Mouse (Mus musculus) hindbrain, postnatal 0 days (tissue): ENCODE results near the gene Npas3. TPM values are rescaled to one million over a fixed set of nuclear protein-coding genes. Genes with fewer than 3 reads are reported as not detected.

Experiments used
- ATAC-seq: fragments of 200-750 bp; cut with Nextera tagmentation; 2 replicates; pipeline ENCODE4 v1.8.0; 2017; ENCODE audit warnings: mild to moderate bottlenecking, moderate TSS enrichment, moderate library complexity
- DNase-seq: peaks from one replicate; pipeline ENCODE4 v3.0.0-alpha.2; 2015; ENCODE audit warnings: low spot score
- H3K27ac ChIP-seq: fragments of 300-500 bp; sonication (generic); 2 replicates; pipeline ENCODE4 v1.5.1; 2014; ENCODE audit warnings: mild to moderate bottlenecking
- H3K27me3 ChIP-seq: fragments of 300-500 bp; sonication (generic); 2 replicates; pipeline ENCODE4 v1.6.1; 2014; ENCODE audit warnings: low read length, mixed read lengths; ENCODE audit not compliant: insufficient read depth
- H3K36me3 ChIP-seq: fragments of 300-500 bp; sonication (generic); 2 replicates; pipeline ENCODE4 v1.6.1; 2014; ENCODE audit warnings: low read length, mixed read lengths; ENCODE audit not compliant: insufficient read depth
- H3K4me1 ChIP-seq: fragments of 300-500 bp; sonication (generic); 2 replicates; pipeline ENCODE4 v1.6.1; 2014; ENCODE audit warnings: antibody characterized with exemption, low read length, mixed read lengths; ENCODE audit not compliant: insufficient read depth
- H3K4me2 ChIP-seq: fragments of 300-500 bp; sonication (generic); 2 replicates; pipeline ENCODE4 v1.6.1; 2014; ENCODE audit warnings: low read depth, mild to moderate bottlenecking, low read length, moderate library complexity, mixed read lengths
- H3K4me3 ChIP-seq: fragments of 300-500 bp; sonication (generic); 2 replicates; pipeline ENCODE4 v1.5.1; 2014; ENCODE audit warnings: low read length
- H3K9ac ChIP-seq: fragments of 300-500 bp; sonication (generic); replicated peaks from 2 replicates; pipeline ENCODE4 v1.6.1; 2014; ENCODE audit warnings: mild to moderate bottlenecking, low read length, moderate library complexity, mixed read lengths
- H3K9me3 ChIP-seq: fragments of 300-500 bp; sonication (generic); 2 replicates; pipeline ENCODE4 v1.6.1; 2016; ENCODE audit warnings: low read length, mixed read lengths
- CTCF ChIP-seq: IDR thresholded peaks from 2 replicates; pipeline ENCODE4 v1.5.1; 2016; ENCODE audit warnings: antibody characterized with exemption, control low read depth, low read depth
- WGBS: fragments of 180-500 bp; shearing (Covaris S2); extraction: QIAGEN DNeasy Blood & Tissue Kit; methylation state at CpG from one replicate; pipeline ENCODE4 v1.1.7; 2014; 5-methylcytosine and 5-hydroxymethylcytosine counted together
- polyA plus RNA-seq: library from polyadenylated mRNA; unstranded; fragments of >200 nt; fragmentation: Nextera tagmentation; extraction: Ambion mirVana; gene quantifications from 2 replicates; pipeline ENCODE4 v1.2.1, GENCODE M21; 2015
- total RNA-seq: library from RNA; depleted of rRNA; stranded (reverse); fragments of >200 nt; gene quantifications from 2 replicates; pipeline ENCODE4 v1.2.3, GENCODE M21; 2014

Gene Npas3
- total and polyA plus RNA-seq, 2 experiments from 2014 or later = 28.0 to 53.8 TPM

DNA sequence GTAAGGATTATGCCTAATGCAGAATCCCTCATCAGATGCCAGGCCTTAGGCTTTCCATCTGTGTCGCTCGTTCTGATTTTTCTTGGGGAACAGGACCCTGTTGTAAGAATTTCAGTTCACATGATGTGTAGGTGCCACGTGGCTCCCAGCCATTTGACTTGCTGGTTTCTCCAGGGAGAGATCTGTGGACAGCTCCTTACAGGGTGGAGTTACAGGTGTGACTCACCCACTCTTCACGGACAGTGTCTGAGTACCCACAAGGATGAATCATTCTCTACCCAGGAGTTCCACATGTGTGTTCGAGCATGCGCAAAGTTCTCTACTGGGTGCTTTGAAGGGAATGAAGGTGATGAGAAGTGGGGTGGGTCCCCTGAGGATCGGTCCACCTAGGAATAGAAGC lies 722.2 kb downstream of the Npas3 start:
- H3K4me1 ChIP-seq = no peaks in the 10 kb centered on the region
- WGBS = 94% methylated on average over 7 of the region's 7 CpGs
- H3K9me3 ChIP-seq = no peaks in the 10 kb centered on the region
- no peak overlapping the region for H3K27ac ChIP-seq
- H3K4me2 ChIP-seq = no peak overlapping the region
- no peak for DNase-seq
- no peaks in the 10 kb centered on the region for H3K27me3 ChIP-seq
- no peak overlapping the region for H3K4me3 ChIP-seq
- no peak for ATAC-seq
- no peak overlapping the region for H3K9ac ChIP-seq
- no peaks in the 10 kb centered on the region for H3K36me3 ChIP-seq
- TF ChIP-seq CTCF = no peak

- H3K9me3 ChIP-seq = no peaks in the 10 kb centered on the region
- no peaks in the 10 kb centered on the region for H3K4me1 ChIP-seq
- no peak for TF ChIP-seq CTCF
- ATAC-seq = no peak
- WGBS = 63% methylated on average over 6 of the region's 6 CpGs
- H3K9ac ChIP-seq = no peak overlapping the region
- no peak overlapping the region for H3K4me2 ChIP-seq
- no peak for DNase-seq
- no peaks in the 10 kb centered on the region for H3K27me3 ChIP-seq
- H3K27ac ChIP-seq = no peak overlapping the region
- H3K4me3 ChIP-seq = no peak overlapping the region
- no peaks in the 10 kb centered on the region for H3K36me3 ChIP-seq
Measured at GRCm38 (mm10) chr12:53973414-53973813, 724.9 kb downstream of the Npas3 start.

DNA sequence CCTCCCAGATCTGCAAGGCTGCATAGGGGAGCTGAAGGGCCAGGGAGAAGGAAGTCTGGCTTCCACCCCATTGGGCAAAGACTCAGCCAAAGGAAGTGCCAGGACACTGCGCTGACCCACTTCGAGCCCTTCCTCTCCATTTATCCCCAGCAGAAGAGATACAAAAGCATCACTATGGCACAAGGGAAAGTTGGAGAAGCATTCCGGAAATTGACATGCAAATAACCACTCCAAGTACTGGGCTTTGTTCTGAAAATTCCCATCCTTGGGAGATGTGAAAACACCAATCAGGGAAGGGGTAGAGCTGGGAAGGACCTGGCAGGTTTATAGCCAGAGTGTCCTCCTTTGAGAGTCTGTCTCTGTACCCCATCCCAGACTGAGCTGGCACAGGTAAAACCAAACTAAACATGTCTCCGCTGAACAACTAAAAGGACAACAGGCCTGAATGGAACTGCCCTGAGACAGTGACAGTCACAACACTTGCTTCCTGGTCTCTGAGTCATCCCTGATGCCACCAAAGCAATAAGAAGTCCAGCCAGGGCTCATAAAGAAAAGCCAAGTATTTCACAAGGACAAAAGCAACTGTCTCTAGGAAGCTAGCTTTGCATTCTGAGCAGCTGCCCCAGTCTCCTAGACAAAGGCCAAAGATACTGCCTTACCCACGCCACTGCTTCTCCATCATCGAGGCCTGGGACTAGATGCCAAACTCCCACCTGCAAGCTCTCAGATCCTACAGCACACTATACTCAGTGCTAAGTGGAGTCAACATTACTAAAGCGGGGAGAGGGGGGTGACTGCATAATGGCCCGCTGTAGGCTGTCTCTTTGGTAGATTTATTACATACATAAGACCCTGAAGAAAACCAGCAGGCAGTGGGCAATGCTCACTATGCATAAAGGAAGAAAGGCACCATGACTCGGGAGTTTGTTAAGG lies 733.4 kb downstream of the Npas3 start:
- DNase-seq (peak; percentile 77), ATAC-seq (peak; percentile 94)
- 49% methylated on average over 9 of the region's 9 CpGs for WGBS

GRCm38 (mm10) chr12:53983946-53984345 lies 735.5 kb downstream of the Npas3 start:
- 73% methylated on average over 7 of the region's 7 CpGs for WGBS
- no peak overlapping the region for H3K4me2 ChIP-seq
- H3K9ac ChIP-seq = no peak overlapping the region
- no peaks in the 10 kb centered on the region for H3K27me3 ChIP-seq
- H3K9me3 ChIP-seq = no peaks in the 10 kb centered on the region
- DNase-seq = no peak
- no peak for TF ChIP-seq CTCF
- no peaks in the 10 kb centered on the region for H3K36me3 ChIP-seq
- no peak for ATAC-seq
- H3K27ac ChIP-seq = 0 out of 2 replicates have a peak overlapping the region, but pooled peaks have one; percentile 41
- no peaks in the 10 kb centered on the region for H3K4me1 ChIP-seq
- no peak overlapping the region for H3K4me3 ChIP-seq

More for the DNA sequence above, 733.4 kb downstream of the Npas3 start:
- Histone ChIP-seq H3K27me3 (no peaks in the 10 kb centered on the region), H3K36me3 (no peaks in the 10 kb centered on the region), H3K4me2 (no peak overlapping the region), H3K27ac (peak overlapping the region; percentile 68), H3K4me1 (no peaks in the 10 kb centered on the region), H3K9me3 (no peaks in the 10 kb centered on the region), H3K9ac (no peak overlapping the region), H3K4me3 (no peak overlapping the region)
- TF ChIP-seq CTCF = no peak

GRCm38 (mm10) chr12:53985851-53986842 lies 737.7 kb downstream of the Npas3 start:
- H3K9ac ChIP-seq = no peak overlapping the region
- ATAC-seq (no peak), DNase-seq (no peak)
- no peaks in the 10 kb centered on the region for H3K9me3 ChIP-seq
- no peaks in the 10 kb centered on the region for H3K27me3 ChIP-seq
- no peak overlapping the region for H3K4me3 ChIP-seq
- H3K4me1 ChIP-seq = no peaks in the 10 kb centered on the region
- H3K27ac ChIP-seq = no peak overlapping the region
- TF ChIP-seq CTCF = no peak
- H3K4me2 ChIP-seq = no peak overlapping the region
- H3K36me3 ChIP-seq = no peaks in the 10 kb centered on the region
- 67% methylated on average over 14 of the region's 14 CpGs for WGBS

GRCm38 (mm10) chr12:53992411-53992810 lies 743.9 kb downstream of the Npas3 start:
- Histone ChIP-seq H3K4me2 (no peak overlapping the region), H3K27ac (no peak overlapping the region), H3K9ac (no peak overlapping the region), H3K4me3 (no peak overlapping the region), H3K36me3 (no peaks in the 10 kb centered on the region), H3K4me1 (no peaks in the 10 kb centered on the region), H3K9me3 (0 out of 2 replicates have a peak, but pooled peaks cover 2% of the 10 kb centered on the region), H3K27me3 (no peaks in the 10 kb centered on the region)
- 95% methylated on average over 6 of the region's 6 CpGs for WGBS
- DNase-seq = no peak
- TF ChIP-seq CTCF = peak; percentile 45
- no peak for ATAC-seq
